15 mouse cellular contexts compared by ENCODE assay signal in genomic region chr10:75919026-75919425, GRCm38 (mm10). TPM values are rescaled to one million over a fixed set of nuclear protein-coding genes. Genes with fewer than 3 reads are reported as not detected.
DNase-seq lines count a peak whose midpoint lies in the region; ATAC-seq lines count a peak whose summit lies in the region.
"Had no signal": no experiment of that assay in that cellular context is flagged by ENCODE, and none has a peak within 500 bp of the region (broad histone marks: within the 10 kb centered on the region; RNA-seq: fewer than 3 reads in every experiment).

No protein-coding gene starts in this region.

- H3K27me3 ChIP-seq in forebrain, embryonic 15.5 days = no peaks in the 10 kb centered on the region
- H3K27me3 ChIP-seq in forebrain, embryonic 11.5 days (ENCODE audit: control insufficient read depth, insufficient read depth, low read length) = no peaks in the 10 kb centered on the region
- no peaks in the 10 kb centered on the region for H3K27me3 ChIP-seq in midbrain, embryonic 15.5 days (replicated peaks)
- no peaks in the 10 kb centered on the region for H3K27me3 ChIP-seq in midbrain, embryonic 16.5 days (ENCODE audit: control insufficient read depth, insufficient read depth, low read depth, low read length)
- H3K27me3 ChIP-seq: heart, embryonic 12.5 days; intestine, embryonic 15.5 days had no signal

- H3K9ac ChIP-seq in forebrain, embryonic 15.5 days (replicated peaks) = 0 out of 2 replicates have a peak overlapping the region, but pooled peaks have one; percentile 1
- H3K9ac ChIP-seq in forebrain, embryonic 11.5 days (ENCODE audit: low read length) = no peak overlapping the region
- H3K9ac ChIP-seq in midbrain, embryonic 15.5 days = no peak overlapping the region
- H3K9ac ChIP-seq in midbrain, embryonic 16.5 days (ENCODE audit: low read depth, low read length) = no peak overlapping the region
- H3K9ac ChIP-seq: intestine, embryonic 15.5 days had no signal

- no peak for ATAC-seq in forebrain, embryonic 15.5 days (replicated peaks)
- ATAC-seq in forebrain, embryonic 11.5 days (replicated peaks; ENCODE audit: low FRiP score) = no peak
- no peak for ATAC-seq in midbrain, embryonic 15.5 days (replicated peaks)
- no peak for ATAC-seq in midbrain, embryonic 16.5 days
- ATAC-seq: intestine, embryonic 15.5 days had no signal

- WGBS in forebrain, embryonic 15.5 days = 87% methylated on average over 5 of the region's 5 CpGs
- whole genome bisulfite sequencing in forebrain, embryonic 11.5 days = 87% methylated on average over 5 of the region's 5 CpGs
- 90% methylated on average over 5 of the region's 5 CpGs for WGBS in midbrain, embryonic 15.5 days
- 88% methylated on average over 5 of the region's 5 CpGs for WGBS in midbrain, embryonic 16.5 days

- no peak overlapping the region for H3K27ac ChIP-seq in forebrain, embryonic 15.5 days (replicated peaks)
- H3K27ac ChIP-seq in forebrain, embryonic 11.5 days (ENCODE audit: low read depth, low read length) = no peak overlapping the region
- no peak overlapping the region for H3K27ac ChIP-seq in midbrain, embryonic 15.5 days
- no peak overlapping the region for H3K27ac ChIP-seq in midbrain, embryonic 16.5 days (ENCODE audit: low read length)
- H3K27ac ChIP-seq: intestine, embryonic 15.5 days had no signal

- peaks cover 15% of the 10 kb centered on the region; the same call in 1 of the 2 replicates for H3K36me3 ChIP-seq in forebrain, embryonic 15.5 days
- peaks cover 5% of the 10 kb centered on the region; the same call in 1 of the 2 replicates for H3K36me3 ChIP-seq in forebrain, embryonic 11.5 days (ENCODE audit: control insufficient read depth, insufficient read depth, low read length)
- H3K36me3 ChIP-seq in midbrain, embryonic 15.5 days (replicated peaks) = peaks cover 10% of the 10 kb centered on the region
- peaks cover 11% of the 10 kb centered on the region; the same call in 1 of the 2 replicates for H3K36me3 ChIP-seq in midbrain, embryonic 16.5 days (ENCODE audit: control insufficient read depth, insufficient read depth, low read length)

- H3K4me2 ChIP-seq in forebrain, embryonic 15.5 days (replicated peaks) = 0 out of 2 replicates have a peak overlapping the region, but pooled peaks have one; percentile 20
- no peak overlapping the region for H3K4me2 ChIP-seq in forebrain, embryonic 11.5 days (ENCODE audit: low read depth, low read length, severe bottlenecking)
- H3K4me2 ChIP-seq in midbrain, embryonic 15.5 days = peak overlapping the region; percentile 88; the same call in 1 of the 2 replicates
- no peak overlapping the region for H3K4me2 ChIP-seq in midbrain, embryonic 16.5 days (ENCODE audit: low read length)
- H3K4me2 ChIP-seq: heart, embryonic 12.5 days; intestine, embryonic 15.5 days had no signal

- DNase-seq in forebrain, embryonic 11.5 days (ENCODE audit: low spot score) = no peak
- DNase-seq in lung, postnatal 10 days = peak; percentile 41
- no peak for DNase-seq in frontal cortex, adult 2 months (ENCODE audit: extremely low spot score in 1 of 2, low spot score in 1 of 2)
- no peak for DNase-seq in spleen, postnatal 14 days (ENCODE audit: low spot score in 2 of 2)
- DNase-seq: adrenal gland, postnatal 14 days; B cell, adult 2 months; cerebellum, adult 11-12 months; cerebellum, postnatal 36 days; liver; thymus, postnatal 4 days had no signal

- H3K4me3 ChIP-seq in forebrain, embryonic 15.5 days = 0 out of 2 replicates have a peak overlapping the region, but pooled peaks have one; percentile 0
- H3K4me3 ChIP-seq in forebrain, embryonic 11.5 days (ENCODE audit: low read depth, low read length) = no peak overlapping the region
- no peak overlapping the region for H3K4me3 ChIP-seq in midbrain, embryonic 15.5 days
- H3K4me3 ChIP-seq in midbrain, embryonic 16.5 days (ENCODE audit: low read depth, low read length) = no peak overlapping the region
- H3K4me3 ChIP-seq: heart, embryonic 12.5 days; intestine, embryonic 15.5 days had no signal

- H3K4me1 ChIP-seq in forebrain, embryonic 15.5 days = peaks cover 50% of the 10 kb centered on the region
- H3K4me1 ChIP-seq in forebrain, embryonic 11.5 days (replicated peaks; ENCODE audit: control insufficient read depth, insufficient read depth, low read length) = peaks cover 3% of the 10 kb centered on the region; the same call in 1 of the 2 replicates
- H3K4me1 ChIP-seq in midbrain, embryonic 15.5 days = peaks cover 41% of the 10 kb centered on the region
- peaks cover 38% of the 10 kb centered on the region for H3K4me1 ChIP-seq in midbrain, embryonic 16.5 days (ENCODE audit: control insufficient read depth, insufficient read depth, low read length)

- H3K9me3 ChIP-seq in forebrain, embryonic 15.5 days = no peaks in the 10 kb centered on the region
- H3K9me3 ChIP-seq in forebrain, embryonic 11.5 days (ENCODE audit: control insufficient read depth, low read length) = no peaks in the 10 kb centered on the region
- H3K9me3 ChIP-seq in midbrain, embryonic 15.5 days = no peaks in the 10 kb centered on the region
- no peaks in the 10 kb centered on the region for H3K9me3 ChIP-seq in midbrain, embryonic 16.5 days (replicated peaks; ENCODE audit: control insufficient read depth, low read length, poor library complexity, severe bottlenecking)
- H3K9me3 ChIP-seq: heart, embryonic 12.5 days; intestine, embryonic 15.5 days had no signal

RNA-seq across cellular contexts. Expression of gene Smarcb1, which starts 2.4 kb away (rescaled TPM):
- 330 and 334 TPM in 2 replicates for polyA plus RNA-seq in forebrain, embryonic 15.5 days (2015; fragmentation: Nextera tagmentation; extraction: Ambion mirVana)
- 295 TPM in 2 replicates for polyA plus RNA-seq in forebrain, embryonic 11.5 days (2014; fragmentation: Nextera tagmentation; extraction: Ambion mirVana)
- 300 and 303 TPM in 2 replicates for polyA plus RNA-seq in midbrain, embryonic 15.5 days (2015; fragmentation: Nextera tagmentation; extraction: Ambion mirVana)
- 262 and 281 TPM in 2 replicates for polyA plus RNA-seq in midbrain, embryonic 16.5 days (2015; fragmentation: Nextera tagmentation; extraction: Ambion mirVana)
- polyA plus RNA-seq in frontal cortex, adult 2 months (2012; rRNA removed) = 82.1 and 89.4 TPM in 2 replicates

RNA-seq across cellular contexts. Expression of gene Chchd10, which starts 13.9 kb away (rescaled TPM):
- polyA plus RNA-seq in forebrain, embryonic 15.5 days (2015; fragmentation: Nextera tagmentation; extraction: Ambion mirVana) = 24.8 and 24.9 TPM in 2 replicates
- polyA plus RNA-seq in forebrain, embryonic 11.5 days (2014; fragmentation: Nextera tagmentation; extraction: Ambion mirVana) = 6.6 and 7.4 TPM in 2 replicates
- 82.8 and 88.3 TPM in 2 replicates for polyA plus RNA-seq in midbrain, embryonic 15.5 days (2015; fragmentation: Nextera tagmentation; extraction: Ambion mirVana)
- polyA plus RNA-seq in midbrain, embryonic 16.5 days (2015; fragmentation: Nextera tagmentation; extraction: Ambion mirVana) = 72.1 and 93.2 TPM in 2 replicates
- 453 and 546 TPM in 2 replicates for polyA plus RNA-seq in frontal cortex, adult 2 months (2012; rRNA removed)

RNA-seq across cellular contexts. Expression of gene Mmp11, which starts 17.3 kb away (rescaled TPM):
- 19.8 and 20.3 TPM in 2 replicates for polyA plus RNA-seq in forebrain, embryonic 15.5 days (2015; fragmentation: Nextera tagmentation; extraction: Ambion mirVana)
- polyA plus RNA-seq in forebrain, embryonic 11.5 days (2014; fragmentation: Nextera tagmentation; extraction: Ambion mirVana) = 25.1 and 30.0 TPM in 2 replicates
- 18.2 and 21.6 TPM in 2 replicates for polyA plus RNA-seq in midbrain, embryonic 15.5 days (2015; fragmentation: Nextera tagmentation; extraction: Ambion mirVana)
- polyA plus RNA-seq in midbrain, embryonic 16.5 days (2015; fragmentation: Nextera tagmentation; extraction: Ambion mirVana) = 13.3 and 14.6 TPM in 2 replicates
- polyA plus RNA-seq in frontal cortex, adult 2 months (2012; rRNA removed) = 2.3 and 2.5 TPM in 2 replicates

RNA-seq across cellular contexts. Expression of gene Gm867, which starts 21.4 kb away (rescaled TPM):
- 0.28 TPM in 1 of 2 replicates, not detected in the other for polyA plus RNA-seq in forebrain, embryonic 15.5 days (2015; fragmentation: Nextera tagmentation; extraction: Ambion mirVana)
- polyA plus RNA-seq in forebrain, embryonic 11.5 days (2014; fragmentation: Nextera tagmentation; extraction: Ambion mirVana) = 0.39 and 0.52 TPM in 2 replicates
- 1.1 and 1.3 TPM in 2 replicates for polyA plus RNA-seq in midbrain, embryonic 15.5 days (2015; fragmentation: Nextera tagmentation; extraction: Ambion mirVana)
- polyA plus RNA-seq in midbrain, embryonic 16.5 days (2015; fragmentation: Nextera tagmentation; extraction: Ambion mirVana) = 0.92 and 1.0 TPM in 2 replicates
- 0.16 and 0.36 TPM in 2 replicates for polyA plus RNA-seq in frontal cortex, adult 2 months (2012; rRNA removed)

RNA-seq across cellular contexts. Expression of gene Vpreb3, which starts 23.8 kb away (rescaled TPM):
- polyA plus RNA-seq in forebrain, embryonic 15.5 days (2015; fragmentation: Nextera tagmentation; extraction: Ambion mirVana) = 0.42 and 0.48 TPM in 2 replicates
- 0.76 and 0.79 TPM in 2 replicates for polyA plus RNA-seq in forebrain, embryonic 11.5 days (2014; fragmentation: Nextera tagmentation; extraction: Ambion mirVana)
- 0.77 TPM in 1 of 2 replicates, not detected in the other for polyA plus RNA-seq in midbrain, embryonic 15.5 days (2015; fragmentation: Nextera tagmentation; extraction: Ambion mirVana)
- 0.84 and 1.5 TPM in 2 replicates for polyA plus RNA-seq in midbrain, embryonic 16.5 days (2015; fragmentation: Nextera tagmentation; extraction: Ambion mirVana)
- polyA plus RNA-seq in frontal cortex, adult 2 months (2012; rRNA removed) = not detected in 2 replicates

Comparison
In these comparisons a context has a peak if more than half of its experiments do, and no peak if none do; other contexts are left out.
1. H3K4me2 ChIP-seq: peak in forebrain, embryonic 15.5 days (single experiment) and midbrain, embryonic 15.5 days (single experiment); none in forebrain, embryonic 11.5 days (single experiment) and midbrain, embryonic 16.5 days (single experiment).